Mouse (Mus musculus) thymus, postnatal 4 days (tissue): ENCODE measurements around the gene Mrgprh.

Experiments
- DNase-seq: peaks from one replicate; pipeline ENCODE4 v3.0.0; 2021

Gene Mrgprh

DNA sequence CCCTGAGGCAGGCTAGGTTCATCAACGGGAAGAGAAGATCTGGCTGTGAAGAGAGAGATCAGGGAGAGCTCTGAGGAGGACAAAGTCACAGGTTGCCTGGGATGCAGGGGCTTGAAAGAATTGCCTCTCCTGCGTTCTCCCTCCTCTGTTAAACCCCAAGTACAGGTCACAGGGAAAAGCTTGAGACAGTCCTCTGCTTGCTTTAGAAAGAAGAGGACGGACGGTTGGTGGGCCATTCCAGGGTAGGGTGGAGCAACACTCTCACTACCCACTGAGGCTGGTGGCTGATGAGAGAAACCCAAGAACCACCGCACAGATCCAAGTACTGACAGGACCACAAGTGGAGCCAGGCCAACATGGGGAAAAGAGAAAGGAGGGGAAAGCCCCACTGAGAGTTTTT lies at the start of gene Mrgprh:
Gene Mrgprh, plus strand, starts transcription at position 301 of the 400 bp plus-strand sequence.
- no peak for DNase-seq

DNA sequence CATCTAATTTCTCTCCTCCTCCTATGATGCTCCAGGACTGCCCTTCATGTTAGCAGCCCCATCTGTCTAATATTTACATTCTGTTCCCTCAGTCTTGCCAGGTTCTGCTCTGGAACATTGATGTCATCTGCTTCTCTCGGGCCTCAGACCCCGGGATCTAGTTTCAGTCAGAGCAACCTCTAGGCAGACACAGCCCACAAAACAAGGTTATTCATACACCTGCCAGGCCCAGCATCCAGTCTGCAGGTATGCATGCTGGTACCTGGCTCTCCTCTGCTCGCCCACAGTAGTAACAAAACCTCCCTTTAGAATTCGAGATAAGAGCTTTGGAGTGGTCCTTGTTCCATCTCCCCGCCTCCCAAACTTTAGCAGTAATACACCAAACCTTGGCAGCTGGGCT lies 45.5 kb upstream of the Mrgprh start:
- no peak for DNase-seq

DNA sequence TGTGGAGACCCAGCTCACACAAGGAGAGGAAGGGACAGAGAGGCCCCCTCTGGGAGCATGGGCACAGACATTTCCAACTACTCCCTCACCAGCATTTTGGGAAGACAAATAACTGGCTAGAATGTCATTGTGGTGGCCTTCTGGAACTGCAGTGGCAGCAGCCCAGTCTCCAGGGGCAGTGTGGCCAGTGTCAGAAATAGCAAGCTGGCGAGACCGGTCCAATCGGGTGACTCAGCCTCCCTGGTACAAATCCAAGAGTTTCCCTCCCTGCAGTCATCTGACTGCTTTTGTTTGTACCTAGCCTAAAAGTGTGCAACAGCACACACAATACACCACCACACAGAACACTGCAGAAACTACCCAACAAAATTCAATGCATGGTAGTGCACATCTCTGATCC lies 43.6 kb upstream of the Mrgprh start:
- DNase-seq: no peak

DNA sequence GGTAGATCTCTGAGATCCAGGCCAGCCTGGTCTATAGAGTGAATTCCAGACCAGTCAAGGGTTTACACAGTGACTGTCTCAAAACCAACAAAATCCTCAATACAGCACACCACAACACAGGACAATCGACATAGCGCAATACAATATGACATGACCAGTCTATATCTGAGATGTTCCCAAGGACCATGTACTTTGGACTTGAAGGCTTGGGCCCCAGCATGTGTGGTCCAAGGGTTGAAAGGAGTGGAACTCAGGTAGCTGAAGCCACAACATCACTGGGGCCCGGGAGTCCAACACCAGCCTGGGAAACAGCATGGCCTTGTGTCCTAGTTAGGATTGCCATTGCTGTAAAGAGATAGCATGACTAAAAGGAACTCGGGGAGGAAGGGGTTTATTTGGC lies 43.2 kb upstream of the Mrgprh start:
- DNase-seq: no peak

DNA sequence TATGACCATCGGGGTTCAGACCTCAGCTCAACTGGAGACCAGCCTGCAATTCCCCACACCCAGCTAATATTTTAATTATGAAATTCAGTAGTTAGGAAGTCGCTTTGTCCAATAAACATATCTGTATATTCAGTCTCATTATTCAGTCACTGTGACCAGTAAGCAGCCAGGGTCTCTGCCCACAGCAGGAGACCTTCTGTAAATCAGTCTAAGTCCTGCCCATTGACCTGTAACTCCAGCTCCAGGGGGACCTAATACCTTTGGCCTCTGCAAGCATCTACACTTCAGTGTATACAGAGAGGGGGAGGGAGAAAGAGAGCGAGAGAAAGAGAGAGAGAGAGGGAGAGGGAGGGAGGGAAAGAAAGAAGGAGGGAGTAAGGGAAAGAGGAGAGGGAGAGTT lies 41.5 kb upstream of the Mrgprh start:
- no peak for DNase-seq

DNA sequence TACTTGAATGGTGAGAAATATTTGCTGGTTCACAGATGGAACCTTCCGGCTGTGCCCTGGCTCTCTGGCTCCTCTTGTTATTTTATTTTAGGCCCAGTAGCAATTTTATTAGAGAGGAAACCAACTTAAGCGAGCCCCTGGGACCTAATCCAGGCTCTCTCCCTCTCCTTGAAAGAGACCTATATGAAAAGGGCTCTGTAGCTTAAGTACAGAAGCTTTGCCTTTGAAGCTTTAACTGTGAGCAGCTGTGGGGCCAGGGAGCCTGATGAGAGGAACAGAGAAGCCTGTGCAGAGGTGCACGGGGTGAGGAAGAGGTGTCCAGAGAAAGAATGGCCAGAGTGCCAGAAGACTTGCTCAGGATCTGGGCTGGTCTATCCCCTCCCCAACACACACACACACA lies 41.0 kb upstream of the Mrgprh start:
- DNase-seq: no peak

DNA sequence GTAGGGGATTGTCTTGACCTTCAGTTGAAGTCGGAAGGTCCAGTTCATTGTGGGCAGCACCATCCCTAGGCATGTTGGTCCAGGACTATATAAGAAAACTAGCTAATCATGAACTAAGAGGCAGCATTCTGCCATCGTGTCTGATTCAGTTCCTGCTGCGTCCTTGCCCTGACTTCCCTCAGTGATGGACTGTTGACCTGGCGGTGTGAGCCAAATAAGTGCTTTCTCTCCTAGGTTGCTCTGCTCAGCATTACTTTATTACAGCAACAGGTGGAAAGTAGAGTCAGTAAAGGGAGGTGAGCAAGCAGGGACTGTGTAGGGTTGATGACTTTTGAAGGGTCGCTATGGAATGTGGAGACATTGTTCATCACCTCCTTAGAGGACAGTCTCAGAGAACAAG lies 40.1 kb upstream of the Mrgprh start:
- no peak for DNase-seq

DNA sequence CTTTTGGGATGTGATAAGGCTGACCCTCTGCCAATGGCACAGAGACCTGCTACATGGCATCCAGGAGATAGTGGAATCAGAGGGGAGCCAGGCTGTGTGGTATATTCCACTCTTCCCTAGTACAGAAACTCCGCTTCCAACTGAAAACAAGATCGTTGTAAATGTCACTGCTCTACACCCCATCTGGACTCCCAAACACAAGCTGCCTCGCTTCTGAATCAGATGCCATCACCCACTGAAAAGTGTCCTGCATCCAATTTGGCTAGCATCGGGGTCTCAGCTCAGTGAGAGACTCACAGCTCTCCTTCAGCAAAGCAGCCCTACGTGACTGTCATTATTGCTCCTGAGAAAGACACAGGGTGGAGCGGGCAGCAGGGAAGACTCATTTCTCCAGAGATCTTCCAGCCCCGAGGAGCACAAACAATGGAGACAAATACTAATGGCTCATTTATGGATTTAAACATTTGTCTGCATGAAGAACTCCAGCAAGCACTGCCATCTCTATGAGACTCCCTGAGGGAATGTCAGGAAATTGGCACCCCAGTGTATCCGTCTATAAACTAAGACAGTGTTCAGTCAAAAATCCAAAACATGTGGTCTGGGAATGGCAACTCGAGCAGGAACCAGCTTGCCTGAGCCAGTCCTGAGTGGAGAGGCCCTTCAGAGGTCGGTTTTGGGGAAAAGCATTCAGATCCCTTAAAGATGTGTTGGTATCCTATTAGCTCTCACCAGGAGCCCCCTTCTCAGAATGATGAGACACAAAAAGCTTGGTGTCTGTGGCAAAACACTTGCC lies 36.2 kb upstream of the Mrgprh start:
- DNase-seq: no peak

DNA sequence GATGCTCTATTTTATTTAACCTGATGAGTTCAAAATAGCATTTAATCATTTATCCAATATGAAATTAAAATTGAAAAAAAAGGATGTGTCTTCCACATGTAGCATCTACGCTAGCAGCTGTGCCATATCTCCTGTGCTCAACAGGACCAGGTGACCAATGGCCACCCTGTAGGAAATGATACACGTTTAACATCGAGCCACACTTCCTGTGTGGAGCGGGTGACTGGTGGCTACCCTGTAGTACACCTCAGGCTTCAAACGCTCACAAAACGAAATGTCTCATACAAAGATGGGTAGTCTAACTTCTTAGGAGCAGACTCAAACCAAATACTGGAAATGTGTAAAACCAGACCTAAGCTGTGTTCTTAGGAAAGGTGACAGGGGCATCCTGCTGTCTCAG lies 32.0 kb upstream of the Mrgprh start:
- no peak for DNase-seq

DNA sequence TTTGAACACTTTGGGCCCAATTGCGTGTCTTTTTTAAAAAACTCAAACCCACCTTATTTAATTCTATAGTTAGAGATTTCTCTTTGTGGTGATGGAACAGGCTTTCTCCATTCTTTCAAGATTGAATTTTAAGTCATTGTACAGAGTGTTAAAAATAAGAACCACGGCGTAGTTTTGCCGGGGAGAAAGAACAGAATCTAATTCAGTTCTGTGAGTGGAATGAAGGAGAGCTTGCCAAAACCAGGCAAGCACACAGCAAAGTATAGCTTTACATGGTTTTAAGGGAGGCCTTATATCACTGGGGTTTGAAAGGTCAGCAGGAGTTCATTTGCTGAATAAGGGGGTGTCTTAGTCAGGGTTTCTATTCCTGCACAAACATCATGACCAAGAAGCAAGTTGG lies 31.3 kb upstream of the Mrgprh start:
- DNase-seq: no peak

DNA sequence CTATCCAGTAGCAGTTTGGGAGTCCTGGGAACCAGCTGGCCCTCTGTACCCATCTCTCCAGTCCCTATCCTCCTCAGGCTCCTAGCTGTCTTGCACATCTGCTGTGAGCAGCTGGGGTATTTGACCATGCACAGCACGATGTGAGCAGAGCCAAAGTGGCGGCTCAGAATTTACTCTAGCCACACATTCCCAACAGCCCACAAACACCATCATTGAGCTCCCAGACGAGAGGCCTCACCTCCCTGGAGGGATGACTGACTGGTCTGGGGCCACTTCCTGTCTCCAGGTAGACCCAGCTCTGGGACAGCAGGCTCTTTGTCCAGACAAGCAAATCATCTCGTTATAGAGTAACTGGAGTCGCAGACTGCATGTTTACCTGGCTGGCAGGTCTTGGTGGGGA lies 30.0 kb upstream of the Mrgprh start:
- no peak for DNase-seq

DNA sequence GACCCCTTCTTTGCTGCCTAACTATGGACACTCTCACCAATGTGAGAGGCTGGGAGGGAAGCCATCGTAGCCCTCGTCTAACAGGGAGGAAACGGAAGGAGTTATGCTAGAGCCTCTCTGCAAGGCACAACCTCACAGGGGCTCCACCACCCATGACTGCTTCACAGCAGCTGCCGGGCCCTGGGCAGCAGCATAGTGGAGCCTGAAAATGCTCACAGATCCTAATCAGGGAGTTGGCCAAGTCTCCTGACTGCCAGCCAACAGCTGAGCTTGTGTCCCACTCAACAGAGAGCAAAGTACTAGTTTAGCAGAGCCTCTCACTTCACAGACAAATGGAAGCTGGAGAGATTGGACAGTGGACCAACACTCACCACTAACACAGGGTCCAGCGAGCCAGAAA lies 29.4 kb upstream of the Mrgprh start:
- no peak for DNase-seq

DNA sequence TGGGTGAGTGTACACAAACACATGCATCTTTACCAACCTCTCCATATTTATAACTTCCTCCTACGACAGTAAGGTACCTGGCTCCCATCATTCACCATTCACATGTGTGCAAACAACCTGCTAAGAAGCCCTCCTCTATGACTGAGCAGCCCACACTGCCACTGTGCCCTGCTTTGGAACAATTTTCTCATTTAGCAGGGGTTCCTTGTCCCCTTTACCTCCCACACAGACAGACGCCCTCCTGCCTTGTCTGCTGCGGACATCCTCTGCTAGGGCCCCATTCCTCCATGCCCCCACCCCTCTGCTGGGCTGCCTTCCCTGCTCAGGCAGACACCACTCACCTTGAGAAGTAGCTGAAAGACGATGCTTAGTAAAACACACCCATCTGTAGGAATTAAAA lies 28.1 kb upstream of the Mrgprh start:
- no peak for DNase-seq

DNA sequence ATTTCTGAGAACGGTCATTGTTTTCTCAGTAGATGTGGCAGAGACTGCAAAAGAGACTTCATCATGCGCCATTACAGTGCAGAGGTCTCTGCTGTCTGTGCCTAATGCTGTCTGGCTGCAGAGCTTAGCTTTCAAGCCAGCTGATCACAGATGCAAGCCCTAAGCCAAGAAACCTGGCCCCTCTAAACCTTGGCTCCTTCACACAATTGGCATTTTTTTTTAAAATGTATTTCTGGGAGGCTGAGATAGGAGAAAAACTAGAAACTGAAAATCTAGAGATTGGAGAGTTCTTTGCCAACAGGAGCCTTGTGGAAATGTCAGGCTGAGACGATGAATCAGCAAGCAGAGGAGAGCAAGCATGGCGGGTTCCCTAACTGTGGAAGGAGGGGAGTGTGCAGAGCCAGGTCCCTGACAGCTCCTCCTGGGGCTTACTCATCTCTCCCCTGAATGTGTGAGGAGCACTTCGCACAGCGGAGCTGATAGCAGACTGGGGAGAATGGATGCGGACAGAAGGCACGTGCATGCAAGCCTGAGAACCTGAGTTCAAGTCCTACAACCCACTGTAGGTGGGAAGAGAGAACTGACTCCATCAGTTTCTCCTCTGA lies 26.0 kb upstream of the Mrgprh start:
- no peak for DNase-seq

DNA sequence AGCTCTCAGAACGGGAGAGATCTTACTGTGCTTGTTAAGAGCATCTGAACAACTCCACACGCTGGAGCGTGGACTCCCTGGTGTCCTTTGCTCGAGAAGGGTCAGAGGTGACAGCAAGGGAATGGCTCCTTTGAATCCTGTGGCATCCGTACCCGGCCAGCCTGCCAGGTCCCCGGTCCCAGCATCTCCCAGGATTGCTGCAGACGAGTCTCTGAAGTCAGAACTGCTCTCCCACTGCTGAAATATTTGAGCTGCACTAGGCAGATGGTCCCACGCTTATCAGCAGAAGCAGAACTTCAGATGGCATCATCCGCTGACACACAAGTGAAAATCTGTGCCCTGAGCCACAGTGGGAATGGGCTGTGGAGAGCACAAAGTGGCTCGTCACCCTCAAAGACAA lies 24.1 kb upstream of the Mrgprh start:
- no peak for DNase-seq

DNA sequence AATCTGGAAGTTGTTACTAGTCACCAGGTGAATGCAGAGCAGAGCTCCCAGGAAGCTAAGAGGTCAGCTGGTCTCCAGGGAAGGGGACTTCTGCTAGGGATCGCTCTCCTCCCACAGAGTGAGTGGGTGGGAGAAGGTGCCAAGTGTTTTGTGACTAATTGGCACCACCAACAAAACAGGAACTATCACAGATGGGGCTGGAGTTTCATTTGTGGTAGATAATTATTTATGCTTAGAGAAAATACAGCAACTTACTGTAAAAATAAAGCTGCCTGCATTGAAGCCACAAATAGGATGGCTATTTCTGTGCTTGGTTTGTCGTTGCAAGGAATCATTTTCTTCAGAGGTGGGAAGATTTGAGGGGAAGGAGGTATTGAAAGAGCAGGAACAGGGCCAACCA lies 22.0 kb upstream of the Mrgprh start:
- DNase-seq: no peak

DNA sequence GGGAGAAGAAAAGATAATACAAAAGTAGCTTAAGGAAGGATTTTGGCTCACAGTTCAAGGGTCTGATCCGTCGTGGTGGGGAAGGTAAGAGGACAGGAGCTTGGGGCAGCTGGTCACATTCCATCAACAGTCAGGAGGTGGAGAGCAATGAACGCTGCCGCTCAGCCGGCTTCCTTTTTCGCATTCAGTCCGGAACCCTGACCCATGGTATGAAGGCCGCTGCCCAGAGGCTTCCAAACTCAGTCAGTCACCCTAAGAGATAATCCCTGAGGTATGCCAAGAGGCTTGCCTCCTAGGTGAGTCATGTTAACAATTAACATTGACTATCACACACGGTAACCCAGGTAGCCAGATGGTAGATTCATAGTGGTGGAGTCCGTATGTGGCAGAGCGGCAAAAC lies 21.4 kb upstream of the Mrgprh start:
- DNase-seq: no peak

DNA sequence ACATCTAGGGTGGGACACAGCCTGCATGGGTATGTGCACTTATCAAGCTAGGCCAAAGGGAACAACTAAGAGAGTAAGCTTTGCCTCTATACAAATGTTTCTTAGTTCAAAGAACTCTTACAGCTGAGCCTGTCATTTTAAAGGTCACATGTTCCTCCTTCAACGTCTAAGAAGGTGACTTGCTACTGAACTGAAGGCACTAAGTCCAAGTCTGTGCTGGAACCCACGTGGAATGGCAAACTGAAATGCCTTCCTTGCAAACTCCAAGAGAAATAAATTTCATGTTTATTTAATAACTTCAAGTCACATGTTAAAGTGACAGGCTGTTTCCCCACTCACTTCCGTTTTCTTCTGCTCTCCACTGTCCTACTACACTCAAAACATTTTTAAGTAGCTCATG lies 18.4 kb upstream of the Mrgprh start:
- no peak for DNase-seq

DNA sequence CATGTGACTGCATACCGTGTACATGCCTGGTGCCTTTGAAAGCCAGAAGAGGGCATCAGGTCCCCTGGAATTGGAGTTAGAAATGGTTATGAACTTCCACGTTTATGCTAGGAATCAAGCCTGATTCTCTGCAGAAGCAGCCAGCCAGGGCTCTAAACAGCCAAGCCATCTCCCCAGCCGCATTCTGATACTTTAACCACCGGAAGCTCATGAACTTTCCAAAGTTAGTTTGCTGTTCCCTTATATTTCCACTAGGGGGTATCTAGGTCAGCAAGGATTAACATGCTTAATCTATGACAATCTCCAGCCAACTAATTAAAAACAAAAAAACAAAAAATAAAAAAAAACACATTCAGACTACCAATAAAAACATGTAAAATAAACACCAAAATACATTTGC lies 17.8 kb upstream of the Mrgprh start:
- DNase-seq: peak; percentile 54

DNA sequence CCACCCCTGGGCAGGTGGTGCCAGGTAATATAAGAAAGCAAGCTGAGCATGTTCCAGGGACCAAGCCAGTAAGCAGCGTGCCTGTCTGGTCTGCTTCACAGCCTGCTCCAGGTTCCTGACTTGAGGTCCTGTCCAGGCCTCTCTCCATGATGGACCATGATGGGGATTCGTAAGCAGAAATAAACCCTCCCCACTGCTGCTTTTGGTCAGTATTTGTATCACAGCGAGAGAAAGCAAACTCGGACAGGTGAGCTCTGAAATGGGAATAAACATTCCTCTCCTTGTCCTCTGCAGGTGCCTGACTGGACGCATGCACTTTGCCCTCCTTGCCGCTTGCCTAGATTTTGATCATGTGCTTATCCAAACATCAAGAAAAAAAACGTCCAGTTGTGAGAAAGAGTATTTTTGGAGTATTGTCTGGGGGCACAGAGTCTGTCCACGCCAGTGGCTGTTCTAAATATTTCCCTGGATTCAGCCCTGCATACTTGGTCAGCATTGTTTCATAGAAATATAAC lies 16.8 kb upstream of the Mrgprh start:
- no peak for DNase-seq

DNA sequence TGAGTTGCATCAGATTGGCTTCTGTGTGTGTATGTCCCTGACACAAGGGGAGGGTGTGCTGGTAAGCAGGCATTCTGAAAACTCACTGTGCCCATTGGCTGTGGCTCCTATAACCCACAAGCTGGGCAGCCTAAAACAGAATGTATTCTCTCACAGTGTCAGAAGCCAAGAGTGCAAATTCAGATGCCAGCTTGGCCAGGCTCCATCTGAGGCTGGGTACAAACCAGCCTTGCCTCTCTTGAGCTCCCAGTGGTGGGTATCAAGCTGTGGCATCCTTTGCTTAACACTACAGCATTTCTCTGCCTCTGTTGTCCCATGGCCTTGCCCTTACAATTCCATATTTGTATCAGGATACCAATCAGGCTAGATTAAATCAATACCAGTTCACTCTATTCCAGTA lies 11.7 kb upstream of the Mrgprh start:
- no peak for DNase-seq

DNA sequence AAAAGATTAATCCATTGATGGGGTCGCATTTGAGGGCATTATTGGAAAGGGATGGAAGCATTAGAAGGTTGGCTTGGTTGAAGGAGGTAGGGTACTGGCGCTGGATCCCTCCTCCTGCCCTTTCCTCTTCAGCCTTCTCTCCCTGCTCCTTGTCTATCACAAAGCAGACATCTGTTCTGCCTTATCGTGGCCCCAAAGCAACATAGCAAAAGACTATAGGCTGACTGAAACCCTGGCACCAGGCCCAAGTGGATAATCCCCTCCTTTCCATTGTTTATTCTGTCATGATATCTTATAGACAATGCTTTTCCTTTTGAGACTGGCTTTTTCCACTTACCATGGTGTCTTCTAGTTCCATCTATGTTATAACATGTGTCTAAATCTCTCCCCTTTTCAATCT lies 10.4 kb upstream of the Mrgprh start:
- DNase-seq: no peak

DNA sequence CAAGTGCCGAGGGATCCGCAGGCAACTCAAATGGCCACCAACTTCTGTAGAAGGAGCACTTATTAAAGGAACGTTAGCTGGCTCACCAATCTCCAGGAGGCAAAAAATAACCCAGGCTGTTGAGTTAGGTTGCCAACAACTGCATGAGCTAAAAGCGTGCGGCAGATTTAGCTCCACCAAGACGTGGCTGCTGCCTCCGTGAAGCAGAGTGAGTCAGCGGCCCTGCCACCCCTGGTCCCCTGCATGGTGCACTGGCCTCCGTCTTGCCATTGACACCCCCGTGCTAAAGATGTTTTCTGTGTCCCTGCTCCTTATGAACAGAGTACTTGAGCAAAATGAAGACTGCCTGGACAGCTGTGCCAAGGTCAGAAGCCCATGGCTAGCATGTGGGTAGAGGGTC lies 9.0 kb upstream of the Mrgprh start:
- DNase-seq: no peak

DNA sequence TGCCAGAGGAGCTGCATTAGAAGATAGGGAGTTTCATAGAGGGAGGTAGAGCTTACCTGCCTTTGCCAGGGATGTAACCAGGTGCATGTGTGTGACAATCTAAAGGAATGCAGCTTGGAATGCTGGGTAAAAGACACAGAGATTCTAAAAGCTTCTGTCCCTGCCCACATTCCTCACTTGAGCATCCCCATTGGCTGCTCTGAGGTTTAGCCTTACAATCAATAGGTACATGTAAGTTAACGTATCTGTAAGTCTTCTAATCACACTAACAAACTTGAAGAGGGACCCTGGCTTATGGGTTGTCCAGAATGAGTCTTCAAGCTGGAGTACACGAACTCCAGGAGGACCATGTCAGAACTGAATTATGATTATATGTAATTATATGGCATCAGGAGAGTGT lies 7.8 kb upstream of the Mrgprh start, which contains the start of gene Mas1:
Gene Mas1, minus strand, starts transcription at position 101 of the 400 bp plus-strand sequence.
- no peak for DNase-seq

DNA sequence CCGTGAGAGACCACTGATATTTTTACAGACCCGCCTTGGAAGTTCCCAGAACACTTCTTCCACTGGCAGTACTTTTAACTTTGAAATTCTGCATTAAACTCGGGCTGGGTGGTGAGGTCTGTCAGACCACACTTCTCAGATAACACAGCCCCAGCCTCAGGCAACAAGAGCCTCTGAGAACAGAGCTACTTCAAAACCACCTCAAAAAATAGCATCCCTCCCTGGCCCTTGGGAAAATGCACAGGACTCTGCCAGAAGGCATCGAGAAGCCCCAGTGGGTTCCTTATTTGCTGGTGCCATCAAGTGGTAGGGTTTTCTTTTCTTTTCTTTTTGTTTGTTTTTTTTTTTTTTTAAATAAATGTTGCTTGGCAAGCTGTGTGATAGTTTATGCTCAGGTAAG lies 7.2 kb upstream of the Mrgprh start:
- DNase-seq: no peak
